Mouse (Mus musculus) forebrain, embryonic 11.5 days (tissue): ENCODE data around the gene Cyth4. TPM values are rescaled to one million over a fixed set of nuclear protein-coding genes. Genes with fewer than 3 reads are reported as not detected.

ENCODE experiments used
- ATAC-seq: fragments of 200-750 bp; cut with Nextera tagmentation; replicated peaks from 2 replicates; pipeline ENCODE4 v1.8.0; 2017; ENCODE audit warnings: moderate TSS enrichment; ENCODE audit not compliant: low FRiP score
- DNase-seq: peaks from one replicate; pipeline ENCODE4 v3.0.0-alpha.2; 2017; ENCODE audit warnings: low spot score
- H3K27ac ChIP-seq: fragments of 300-500 bp; sonication (generic); 2 replicates; pipeline ENCODE4 v1.5.1; 2014; ENCODE audit warnings: low read depth, low read length
- H3K27me3 ChIP-seq: fragments of 300-500 bp; sonication (generic); 2 replicates; pipeline ENCODE4 v1.6.1; 2014; ENCODE audit warnings: mild to moderate bottlenecking, low read length, mixed read lengths; ENCODE audit not compliant: control insufficient read depth, insufficient read depth
- H3K36me3 ChIP-seq: fragments of 300-500 bp; sonication (generic); 2 replicates; pipeline ENCODE4 v1.6.1; 2014; ENCODE audit warnings: mild to moderate bottlenecking, low read length, moderate library complexity, mixed read lengths; ENCODE audit not compliant: control insufficient read depth, insufficient read depth
- H3K4me1 ChIP-seq: fragments of 300-500 bp; sonication (generic); replicated peaks from 2 replicates; pipeline ENCODE4 v1.6.1; 2014; ENCODE audit warnings: low read length, mixed read lengths; ENCODE audit not compliant: control insufficient read depth, insufficient read depth
- H3K4me2 ChIP-seq: fragments of 300-500 bp; sonication (generic); 2 replicates; pipeline ENCODE4 v1.6.1; 2014; ENCODE audit warnings: low read depth, mild to moderate bottlenecking, low read length, moderate library complexity, mixed read lengths; ENCODE audit not compliant: severe bottlenecking
- H3K4me3 ChIP-seq: fragments of 300-500 bp; sonication (generic); 2 replicates; pipeline ENCODE4 v1.5.1; 2014; ENCODE audit warnings: low read depth, low read length
- H3K9ac ChIP-seq: fragments of 300-500 bp; sonication (generic); 2 replicates; pipeline ENCODE4 v1.6.1; 2014; ENCODE audit warnings: low read length
- H3K9me3 ChIP-seq: fragments of 300-500 bp; sonication (generic); 2 replicates; pipeline ENCODE4 v1.6.1; 2016; ENCODE audit warnings: low read length, mixed read lengths; ENCODE audit not compliant: control insufficient read depth
- WGBS: fragments of 180-500 bp; shearing (Covaris S2); extraction: QIAGEN DNeasy Blood & Tissue Kit; methylation state at CpG from one replicate; pipeline ENCODE4 v1.1.7; 2014; 5-methylcytosine and 5-hydroxymethylcytosine counted together
- polyA plus RNA-seq: library from polyadenylated mRNA; unstranded; fragments of >200 nt; fragmentation: Nextera tagmentation; extraction: Ambion mirVana; gene quantifications from 2 replicates; pipeline ENCODE4 v1.2.1, GENCODE M21; 2014

The Cyth4 gene
- polyA plus RNA-seq, 1 experiment from 2014 or later, result 2.0 TPM

DNA sequence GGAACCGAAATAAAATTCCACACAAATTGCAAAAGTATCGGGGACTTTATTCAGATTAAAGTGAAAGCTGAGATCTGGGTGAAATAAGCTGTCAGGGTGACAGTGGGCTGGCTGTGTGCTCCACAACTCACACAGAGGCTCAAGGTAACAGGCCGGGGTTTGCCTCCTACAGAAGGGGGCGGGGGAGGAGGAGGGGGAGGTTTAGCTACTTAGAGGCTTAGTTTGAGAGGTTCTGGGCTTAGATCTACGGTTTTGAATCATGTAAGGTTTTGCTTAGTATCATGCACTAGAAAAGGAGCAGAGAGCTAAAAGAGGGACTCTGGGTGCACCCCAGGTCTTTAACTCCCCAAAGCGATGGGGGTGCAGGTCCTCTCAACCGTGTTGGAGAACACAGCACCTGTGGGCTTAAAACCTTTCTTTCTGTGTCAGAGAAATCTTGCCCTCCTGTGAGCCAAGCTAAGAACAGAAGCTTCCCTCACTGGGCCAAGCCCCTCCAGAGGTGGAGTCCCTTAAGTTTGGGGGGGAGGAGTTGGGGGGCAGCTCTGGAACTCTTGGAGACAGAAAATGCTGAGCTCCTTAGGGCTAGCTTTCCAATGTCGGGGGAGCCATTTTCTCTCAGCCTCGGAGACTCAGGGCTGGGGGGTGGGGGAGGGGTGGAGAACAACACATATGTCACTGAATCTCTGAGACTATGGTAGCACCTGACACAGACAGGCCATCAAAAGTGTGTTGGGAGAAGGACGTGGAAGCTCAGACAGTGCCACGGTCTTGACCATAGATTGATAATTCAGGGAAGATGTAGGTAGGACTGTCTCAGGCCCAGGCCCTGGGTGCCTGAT lies 37.5 kb upstream of the Cyth4 start:
- DNase-seq, result no peak
- 62% methylated on average over 11 of the region's 11 CpGs for WGBS
- H3K9ac ChIP-seq, result no peak overlapping the region
- no peaks in the 10 kb centered on the region for H3K36me3 ChIP-seq
- H3K4me2 ChIP-seq, result no peak overlapping the region
- no peaks in the 10 kb centered on the region for H3K27me3 ChIP-seq
- no peaks in the 10 kb centered on the region for H3K9me3 ChIP-seq
- H3K4me3 ChIP-seq, result no peak overlapping the region
- no peak for ATAC-seq
- no peaks in the 10 kb centered on the region for H3K4me1 ChIP-seq
- H3K27ac ChIP-seq, result no peak overlapping the region

GRCm38 (mm10) chr15:78563344-78563743 lies 33.5 kb upstream of the Cyth4 start:
- H3K36me3 ChIP-seq, result no peaks in the 10 kb centered on the region
- DNase-seq, result no peak
- WGBS, result 94% methylated on average over 3 of the region's 3 CpGs
- H3K27me3 ChIP-seq, result no peaks in the 10 kb centered on the region
- H3K9ac ChIP-seq, result no peak overlapping the region
- no peak overlapping the region for H3K27ac ChIP-seq
- H3K4me3 ChIP-seq, result no peak overlapping the region
- ATAC-seq, result no peak
- no peaks in the 10 kb centered on the region for H3K9me3 ChIP-seq
- H3K4me1 ChIP-seq, result no peaks in the 10 kb centered on the region
- no peak overlapping the region for H3K4me2 ChIP-seq

DNA sequence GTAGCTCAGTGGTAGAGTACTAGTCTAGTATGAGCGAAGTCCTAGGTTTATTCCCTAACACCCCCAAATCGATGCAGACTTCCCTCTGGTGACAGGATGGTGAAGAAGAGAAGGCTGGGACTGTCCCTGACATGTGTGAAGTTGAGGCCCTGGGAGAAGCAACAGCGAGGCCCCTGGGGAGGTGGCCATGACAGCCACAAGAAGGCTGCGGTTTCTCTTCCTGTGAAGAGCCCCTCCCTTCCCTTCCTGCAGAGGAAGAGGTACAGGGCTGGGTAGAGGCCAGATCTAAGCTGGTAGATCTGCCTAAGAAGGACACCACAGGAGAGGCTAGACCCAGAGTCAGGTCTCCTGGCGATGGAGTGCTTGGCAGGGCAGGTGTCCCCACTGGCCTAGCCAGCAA lies 32.9 kb upstream of the Cyth4 start:
- Histone ChIP-seq H3K9me3 (no peaks in the 10 kb centered on the region), H3K36me3 (no peaks in the 10 kb centered on the region), H3K27me3 (no peaks in the 10 kb centered on the region), H3K27ac (no peak overlapping the region), H3K9ac (no peak overlapping the region), H3K4me1 (no peaks in the 10 kb centered on the region), H3K4me2 (no peak overlapping the region), H3K4me3 (no peak overlapping the region)
- WGBS, result 77% methylated on average over 5 of the region's 5 CpGs
- ATAC-seq, result no peak
- no peak for DNase-seq

- WGBS, result 76% methylated on average over 11 of the region's 11 CpGs
- ATAC-seq (no peak), DNase-seq (no peak)
- Histone ChIP-seq H3K36me3 (no peaks in the 10 kb centered on the region), H3K4me3 (no peak overlapping the region), H3K4me1 (no peaks in the 10 kb centered on the region), H3K9me3 (no peaks in the 10 kb centered on the region), H3K27ac (no peak overlapping the region), H3K27me3 (no peaks in the 10 kb centered on the region), H3K4me2 (no peak overlapping the region), H3K9ac (no peak overlapping the region)
Observed at GRCm38 (mm10) chr15:78564764-78565435, 31.9 kb upstream of the Cyth4 start.

- Histone ChIP-seq H3K4me3 (no peak overlapping the region), H3K27ac (no peak overlapping the region), H3K9me3 (no peaks in the 10 kb centered on the region), H3K9ac (no peak overlapping the region), H3K4me1 (no peaks in the 10 kb centered on the region), H3K27me3 (no peaks in the 10 kb centered on the region), H3K4me2 (no peak overlapping the region), H3K36me3 (no peaks in the 10 kb centered on the region)
- no peak for DNase-seq
- WGBS, result 74% methylated on average over 9 of the region's 9 CpGs
- ATAC-seq, result no peak
Observed at GRCm38 (mm10) chr15:78567608-78568120, 29.2 kb upstream of the Cyth4 start.

GRCm38 (mm10) chr15:78570170-78570569 lies 26.7 kb upstream of the Cyth4 start:
- Histone ChIP-seq H3K36me3 (no peaks in the 10 kb centered on the region), H3K4me3 (no peak overlapping the region), H3K27me3 (no peaks in the 10 kb centered on the region), H3K9me3 (no peaks in the 10 kb centered on the region), H3K9ac (no peak overlapping the region), H3K4me2 (no peak overlapping the region), H3K27ac (no peak overlapping the region), H3K4me1 (no peaks in the 10 kb centered on the region)
- DNase-seq (no peak), ATAC-seq (no peak)
- 90% methylated on average over 5 of the region's 5 CpGs for WGBS

- ATAC-seq (no peak), DNase-seq (no peak)
- no peaks in the 10 kb centered on the region for H3K36me3 ChIP-seq
- no peak overlapping the region for H3K4me3 ChIP-seq
- no peak overlapping the region for H3K9ac ChIP-seq
- no peak overlapping the region for H3K27ac ChIP-seq
- no peaks in the 10 kb centered on the region for H3K4me1 ChIP-seq
- no peak overlapping the region for H3K4me2 ChIP-seq
- 76% methylated on average over 16 of the region's 16 CpGs for WGBS
- no peaks in the 10 kb centered on the region for H3K27me3 ChIP-seq
- H3K9me3 ChIP-seq, result no peaks in the 10 kb centered on the region
Observed at GRCm38 (mm10) chr15:78571554-78572269, 25.1 kb upstream of the Cyth4 start.

- H3K9ac ChIP-seq, result no peak overlapping the region
- no peaks in the 10 kb centered on the region for H3K9me3 ChIP-seq
- WGBS, result 93% methylated on average over 5 of the region's 5 CpGs
- H3K4me2 ChIP-seq, result no peak overlapping the region
- no peak for DNase-seq
- no peak overlapping the region for H3K4me3 ChIP-seq
- H3K27me3 ChIP-seq, result no peaks in the 10 kb centered on the region
- no peak overlapping the region for H3K27ac ChIP-seq
- no peak for ATAC-seq
- H3K36me3 ChIP-seq, result no peaks in the 10 kb centered on the region
- no peaks in the 10 kb centered on the region for H3K4me1 ChIP-seq
Observed at GRCm38 (mm10) chr15:78572270-78572600, 24.6 kb upstream of the Cyth4 start.
